Mouse (Mus musculus) midbrain, embryonic 12.5 days (tissue): ENCODE data around the gene Myl7. TPM values are rescaled to one million over a fixed set of nuclear protein-coding genes. Genes with fewer than 3 reads are reported as not detected.

ENCODE experiments used
- polyA plus RNA-seq: library from polyadenylated mRNA; unstranded; fragments of >200 nt; fragmentation: Nextera tagmentation; extraction: Ambion mirVana; gene quantifications from 2 replicates; pipeline ENCODE4 v1.2.1, GENCODE M21; 2016

Myl7 gene
- polyA plus RNA-seq, 1 experiment from 2014 or later: 1.2 TPM

Other genes with a start within 250 kb of the Myl7 start
- gene Mrps24, start 183.1 kb downstream of the Myl7 start, polyA plus RNA-seq: 154 and 158 TPM in 2 replicates
- gene Urgcp, start 136.4 kb downstream of the Myl7 start, polyA plus RNA-seq: 25.1 and 25.8 TPM in 2 replicates
- 148 and 149 TPM in 2 replicates for gene Dbnl, start 110.3 kb downstream of the Myl7 start, polyA plus RNA-seq
- gene Pgam2, start 95.0 kb downstream of the Myl7 start, polyA plus RNA-seq: 3.2 and 5.5 TPM in 2 replicates
- gene Polm, start 60.8 kb downstream of the Myl7 start, polyA plus RNA-seq: 9.1 and 9.3 TPM in 2 replicates
- gene Aebp1, start 36.8 kb downstream of the Myl7 start, polyA plus RNA-seq: 33.1 and 51.5 TPM in 2 replicates
- 90.8 and 91.9 TPM in 2 replicates for gene Pold2, start 20.5 kb downstream of the Myl7 start, polyA plus RNA-seq
- 2.6 and 3.0 TPM in 2 replicates for gene Gck, start 51.3 kb upstream of the Myl7 start, polyA plus RNA-seq
- gene Ykt6, start 56.9 kb upstream of the Myl7 start, polyA plus RNA-seq: 57.9 and 59.1 TPM in 2 replicates
- gene Camk2b, start 167.6 kb upstream of the Myl7 start, polyA plus RNA-seq: 11.1 and 13.0 TPM in 2 replicates